Mouse (Mus musculus) lung, adult 18-20 months (tissue): ENCODE data around the gene Cgnl1.

Experiments
- DNase-seq, 2 experiments: peaks; one replicate each; pipeline ENCODE4 v3.0.0; 2022; ENCODE audit warnings: mixed read lengths in 2 of 2

Cgnl1 gene

GRCm38 (mm10) chr9:71666432-71666831 is 105.0 kb downstream of the Cgnl1 start:
- peak; percentile 59 to 75 for DNase-seq

GRCm38 (mm10) chr9:71665493-71665892 is 105.9 kb downstream of the Cgnl1 start:
- peak; percentile 35 to 53 for DNase-seq

DNA sequence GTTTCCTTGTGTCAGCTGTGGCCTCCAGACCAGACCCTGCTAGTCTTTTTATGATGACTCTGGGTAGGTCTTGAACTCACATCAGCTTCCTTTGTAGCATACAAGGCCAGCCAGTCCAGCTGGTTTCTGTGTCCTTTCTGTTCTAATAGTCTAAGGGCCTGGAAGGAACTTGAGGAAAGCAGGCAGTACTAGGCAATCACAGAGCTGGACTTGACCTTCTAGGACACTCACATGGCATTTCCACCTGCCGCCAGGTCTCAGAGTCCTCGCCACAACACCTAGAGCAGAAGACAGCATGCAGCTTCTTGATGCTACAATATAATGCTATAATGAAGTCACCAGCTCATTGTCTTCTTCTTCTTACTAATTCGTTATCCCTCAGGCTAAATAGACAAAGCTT is 106.5 kb downstream of the Cgnl1 start:
- no peak for DNase-seq

- DNase-seq = peak; percentile 81 to 91
These were observed 107.8 kb downstream of the Cgnl1 start for GRCm38 (mm10) chr9:71663421-71664217.

DNA sequence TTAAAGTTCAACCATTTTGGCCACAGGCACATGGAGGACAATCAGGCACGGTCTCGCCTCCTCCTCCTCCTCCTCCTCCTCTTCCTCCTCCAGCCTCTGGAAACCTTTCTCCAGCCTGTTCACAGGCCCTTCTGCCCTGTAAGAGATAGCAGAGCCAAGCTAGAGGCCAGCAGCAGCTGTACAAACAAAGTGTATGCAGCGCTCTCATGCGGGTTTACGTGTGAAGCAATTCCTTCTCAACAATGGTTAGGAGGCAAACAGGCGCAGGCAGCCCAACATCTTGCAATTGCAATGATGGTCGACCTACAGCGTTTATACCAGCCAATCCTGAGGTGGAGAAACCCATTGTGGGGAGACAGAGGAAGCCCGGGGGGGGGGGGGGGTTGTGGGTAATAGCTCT is 110.9 kb downstream of the Cgnl1 start:
- DNase-seq = peak; percentile 32 to 34

DNA sequence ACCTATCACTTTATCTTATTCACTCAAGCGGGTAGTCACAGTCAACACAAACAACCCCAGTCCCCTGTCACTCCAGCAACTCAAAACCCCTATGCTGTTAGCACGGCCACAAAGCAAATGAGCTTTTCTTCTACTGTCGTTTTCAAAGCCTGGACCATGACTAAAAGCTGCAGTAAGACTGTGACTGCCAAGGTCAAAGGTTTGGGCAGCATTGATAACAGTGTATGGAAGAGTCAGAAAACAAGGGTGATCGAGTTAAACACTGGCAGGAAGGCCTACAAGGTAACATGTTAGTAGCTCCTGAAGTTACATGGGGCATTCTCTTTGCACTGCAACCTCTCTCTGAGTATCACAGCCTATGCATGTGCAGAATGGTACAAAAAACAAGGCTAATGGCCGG is 111.7 kb downstream of the Cgnl1 start:
- no peak for DNase-seq

- DNase-seq = no peak
These were observed 114.2 kb downstream of the Cgnl1 start for GRCm38 (mm10) chr9:71657199-71657598.

GRCm38 (mm10) chr9:71654861-71655260 is 116.5 kb downstream of the Cgnl1 start:
- no peak for DNase-seq

DNA sequence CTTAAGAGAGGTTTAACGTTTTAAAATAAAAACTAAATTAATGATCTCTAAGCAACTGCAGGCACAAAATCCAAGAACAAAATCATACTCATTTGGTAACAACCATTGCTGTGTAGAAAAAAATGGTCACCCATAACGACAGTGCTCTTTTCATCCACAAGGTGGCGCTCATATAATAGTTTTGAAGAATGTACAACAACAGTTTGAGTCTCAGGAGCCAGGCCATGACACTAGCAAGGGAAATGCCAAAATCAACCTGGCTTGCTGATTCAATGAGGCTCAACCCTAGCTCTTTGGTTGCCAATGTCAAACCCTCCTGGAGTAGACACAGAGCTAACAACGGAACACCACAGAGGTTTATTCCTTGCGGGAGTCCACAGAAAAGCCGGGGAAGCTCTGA is 125.3 kb downstream of the Cgnl1 start:
- DNase-seq = peak; percentile 54 to 78

DNA sequence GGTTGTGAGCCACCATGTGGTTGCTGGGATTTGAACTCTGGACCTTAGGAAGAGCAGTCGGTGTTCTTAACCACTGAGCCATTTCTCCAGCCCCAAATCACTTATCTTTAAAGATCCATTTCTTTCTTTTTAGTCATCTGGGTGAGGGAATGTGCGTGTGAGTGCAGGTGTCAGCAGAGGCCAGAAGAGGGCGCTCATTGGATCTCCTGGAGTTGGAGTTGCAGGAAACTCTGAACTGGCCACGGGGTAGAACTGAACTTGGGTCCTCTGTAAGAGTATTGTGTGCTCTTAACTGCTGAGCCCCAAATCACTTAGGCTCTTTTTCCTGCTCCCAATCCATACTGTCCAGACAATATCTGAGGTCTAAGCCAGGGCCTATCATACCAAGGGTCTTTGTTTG is 127.8 kb downstream of the Cgnl1 start:
- no peak for DNase-seq

GRCm38 (mm10) chr9:71642270-71642669 is 129.1 kb downstream of the Cgnl1 start:
- no peak for DNase-seq

- no peak for DNase-seq
These were observed 131.0 kb downstream of the Cgnl1 start for GRCm38 (mm10) chr9:71640361-71640927.

DNA sequence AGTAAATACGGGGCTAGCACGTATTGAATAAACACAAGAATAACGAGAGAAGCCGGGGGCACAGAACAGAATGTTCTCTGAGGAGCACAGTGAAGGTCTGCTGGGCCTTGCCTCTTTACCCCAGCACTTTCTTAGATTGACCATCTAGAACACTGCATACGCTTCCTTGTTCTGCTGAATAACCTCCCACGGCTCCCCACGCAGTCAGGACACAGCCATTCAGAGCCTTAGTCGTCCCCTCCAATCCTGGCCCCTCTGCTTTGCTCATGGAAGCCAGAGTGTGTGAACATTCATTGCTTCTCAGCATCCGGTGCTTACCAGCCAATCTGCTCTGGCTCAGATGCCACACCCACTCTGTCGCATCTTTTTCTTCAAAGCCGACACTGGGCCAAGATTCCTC is 133.2 kb downstream of the Cgnl1 start:
- no peak for DNase-seq

GRCm38 (mm10) chr9:71636854-71637253 is 134.5 kb downstream of the Cgnl1 start:
- no peak for DNase-seq

DNA sequence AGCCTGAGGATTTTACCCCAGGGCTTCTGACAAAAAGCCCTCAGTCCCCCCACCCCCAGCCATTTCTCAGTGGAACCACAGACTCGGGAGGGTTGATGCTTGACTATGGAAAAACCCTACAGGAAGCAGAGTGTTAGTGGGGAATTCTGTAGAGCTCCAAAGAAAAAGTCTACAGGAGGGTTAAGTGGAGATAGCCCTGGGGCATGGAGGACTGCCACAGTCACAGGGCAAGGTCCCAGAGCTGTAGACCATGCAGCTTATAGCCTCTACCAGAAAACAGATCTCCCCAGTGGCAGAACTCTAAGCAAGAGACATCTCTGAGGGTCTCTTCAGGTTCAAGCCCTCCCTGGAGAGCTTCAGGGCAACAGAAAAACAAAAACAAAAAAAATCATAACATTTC is 135.8 kb downstream of the Cgnl1 start:
- DNase-seq = no peak

GRCm38 (mm10) chr9:71634916-71635315 is 136.5 kb downstream of the Cgnl1 start:
- no peak for DNase-seq

DNA sequence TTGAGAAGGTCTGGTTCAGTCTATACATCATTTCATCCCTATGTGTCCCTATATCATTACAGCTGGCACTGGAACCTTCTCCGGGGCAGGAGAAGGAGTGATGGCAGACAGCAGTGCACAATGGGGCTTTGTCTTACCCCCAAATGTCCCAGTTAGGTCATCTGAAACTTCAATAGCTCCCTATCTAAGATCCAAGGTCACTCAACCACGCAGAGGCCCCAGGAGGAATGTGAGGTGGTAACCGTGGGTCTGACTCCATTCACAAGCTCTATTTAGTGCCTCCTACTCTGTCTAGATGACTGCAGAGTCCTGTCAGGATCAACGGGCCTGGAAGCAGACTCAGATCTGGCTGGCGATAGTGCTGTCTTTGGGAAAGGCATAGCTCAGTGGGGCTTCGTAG is 142.5 kb downstream of the Cgnl1 start:
- DNase-seq = no peak

GRCm38 (mm10) chr9:71628286-71628685 is 143.1 kb downstream of the Cgnl1 start:
- DNase-seq = no peak

DNA sequence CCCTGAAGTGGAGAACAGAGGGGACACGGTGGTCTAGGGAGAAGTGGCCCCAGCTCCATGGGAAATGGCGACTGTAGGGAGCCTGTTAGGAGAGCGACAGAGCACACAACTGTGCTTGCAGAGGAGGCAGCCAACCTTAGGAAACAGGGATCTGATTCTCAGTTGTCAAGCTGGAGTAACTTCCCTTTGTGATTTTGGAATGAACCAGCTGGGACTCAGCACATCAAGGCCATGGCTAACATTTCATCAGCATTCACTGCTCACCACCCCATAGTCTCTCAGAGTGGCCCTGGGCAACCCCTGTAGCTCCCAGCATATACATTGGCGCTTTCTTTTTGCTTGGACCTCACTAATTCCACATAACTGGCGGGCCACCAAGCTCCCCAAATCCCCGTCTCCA is 145.4 kb downstream of the Cgnl1 start:
- no peak for DNase-seq

GRCm38 (mm10) chr9:71624793-71625495 is 146.5 kb downstream of the Cgnl1 start:
- DNase-seq = peak; percentile 72 to 81

DNA sequence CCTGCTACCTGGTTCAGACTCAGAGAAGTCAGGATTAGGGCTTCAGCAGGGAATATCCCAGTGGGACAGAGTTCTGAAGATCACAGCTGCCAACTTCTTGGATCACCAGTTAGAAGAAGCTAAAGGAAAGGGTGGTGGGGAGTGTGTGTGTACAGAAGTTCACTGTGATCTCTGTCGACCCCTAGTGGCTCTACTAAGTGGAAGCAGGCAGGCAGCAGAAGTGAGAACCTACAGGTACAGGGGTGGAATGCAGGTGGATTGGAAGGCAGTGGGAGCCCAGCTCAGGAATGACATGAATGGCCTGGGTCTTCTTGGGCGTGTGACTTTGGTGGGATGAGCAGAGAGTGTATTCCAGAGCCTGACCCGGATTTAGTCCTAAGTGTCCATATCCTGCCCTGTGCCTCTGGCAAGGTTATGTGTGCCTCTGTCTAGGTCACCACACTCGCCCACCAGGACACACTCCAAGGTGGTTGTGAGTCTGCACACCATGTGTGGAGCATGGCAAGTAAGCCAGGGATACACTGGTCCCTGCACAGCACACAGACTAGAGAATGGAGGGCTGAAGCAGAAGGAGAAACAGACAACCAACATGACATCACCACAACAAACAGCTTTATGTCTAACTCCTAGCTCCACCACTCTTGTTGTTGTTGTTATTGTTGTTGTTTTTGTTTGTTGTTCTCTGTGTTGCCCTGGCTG is 147.4 kb downstream of the Cgnl1 start:
- peak; percentile 19 to 60 for DNase-seq

- DNase-seq = no peak
These were observed 148.8 kb downstream of the Cgnl1 start for GRCm38 (mm10) chr9:71622593-71622992.

DNA sequence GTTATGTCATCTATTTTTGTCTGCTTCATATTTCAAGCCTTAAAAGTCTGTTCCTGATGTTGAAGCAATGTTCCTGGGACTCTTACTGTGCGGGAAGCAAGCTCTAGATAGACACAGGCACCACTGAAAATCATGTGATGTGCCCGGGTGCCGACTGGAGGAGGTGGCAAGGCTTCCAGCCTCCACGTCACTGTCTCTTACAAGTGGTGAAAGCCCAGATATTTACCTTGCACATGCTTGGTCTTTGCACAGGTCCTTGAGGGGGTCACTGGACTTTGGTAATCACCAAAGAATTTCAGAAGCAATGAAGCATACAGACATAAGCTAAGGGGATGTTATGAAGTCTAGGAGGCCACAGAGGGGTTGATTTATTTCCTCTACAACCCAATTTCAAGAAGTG is 149.4 kb downstream of the Cgnl1 start:
- DNase-seq = peak in 1 of 2 experiments; percentile 36
